Mouse (Mus musculus): Measurements from ENCODE around the gene Tcp11l2. TPM values are rescaled to one million over a fixed set of nuclear protein-coding genes. Genes with fewer than 3 reads are reported as not detected.

The Tcp11l2 gene
- polyA plus RNA-seq, 1 experiment from 2014 or later = 22.1 TPM

DNA sequence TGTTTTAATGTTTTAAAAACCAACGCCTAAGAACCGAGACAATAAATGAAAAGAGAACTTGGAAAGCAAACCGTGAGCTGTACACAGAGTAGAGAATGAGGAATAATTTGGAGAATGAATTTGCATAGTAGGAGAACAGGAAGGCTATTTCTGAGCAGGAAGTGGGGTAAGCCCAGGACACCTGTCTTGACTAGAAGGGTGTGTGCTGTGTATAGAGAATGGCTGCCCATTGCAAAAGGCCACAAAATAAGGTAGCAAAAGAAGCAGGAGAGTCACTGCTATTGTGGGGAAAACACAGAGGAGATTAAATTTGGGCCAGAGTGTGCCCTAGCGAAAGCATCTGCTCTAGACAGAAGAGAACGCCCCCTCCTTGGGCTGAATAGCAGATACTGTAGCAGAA, 41.0 kb upstream of the Tcp11l2 start:
- no peaks in the 10 kb centered on the region for H3K27me3 ChIP-seq (ENCODE audit: control insufficient read depth, insufficient read depth, low read length)
- no peaks in the 10 kb centered on the region for H3K9me3 ChIP-seq (ENCODE audit: control insufficient read depth, low read length)
- H3K36me3 ChIP-seq (replicated peaks; ENCODE audit: control insufficient read depth, insufficient read depth) = no peaks in the 10 kb centered on the region
- ATAC-seq (ENCODE audit: low FRiP score) (no peak), DNase-seq (ENCODE audit: low spot score) (no peak)
- H3K27ac ChIP-seq = no peak overlapping the region
- no peak overlapping the region for H3K4me3 ChIP-seq (replicated peaks; ENCODE audit: low read length)
- H3K9ac ChIP-seq = no peak overlapping the region
- peaks cover 24% of the 10 kb centered on the region for H3K4me1 ChIP-seq (replicated peaks; ENCODE audit: control insufficient read depth, insufficient read depth, low read length)
- no peak overlapping the region for H3K4me2 ChIP-seq (replicated peaks)
- WGBS = 78% methylated on average over 5 of the region's 5 CpGs

DNA sequence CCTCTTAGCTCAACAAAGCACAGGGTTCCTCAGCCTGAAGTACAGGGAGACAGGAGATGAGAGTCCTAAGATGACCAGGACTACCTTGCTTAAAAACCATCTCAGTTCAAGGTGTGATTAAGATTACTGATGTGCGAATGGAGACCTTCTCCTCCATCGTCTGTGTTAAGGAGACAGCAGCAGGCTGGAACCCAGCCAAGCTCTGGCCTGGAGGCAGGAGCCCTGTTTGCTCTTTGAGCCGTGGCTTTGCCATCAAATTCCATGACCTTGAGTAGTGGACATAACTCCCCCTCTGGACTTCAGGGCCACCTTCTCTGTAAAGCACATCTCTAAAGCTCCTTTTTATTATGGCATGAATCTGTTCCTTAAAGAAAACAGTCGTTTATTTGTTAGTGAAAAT, 40.6 kb upstream of the Tcp11l2 start:
- H3K4me2 ChIP-seq (replicated peaks) = no peak overlapping the region
- no peaks in the 10 kb centered on the region for H3K36me3 ChIP-seq (replicated peaks; ENCODE audit: control insufficient read depth, insufficient read depth)
- DNase-seq (ENCODE audit: low spot score) (no peak), ATAC-seq (ENCODE audit: low FRiP score) (no peak)
- H3K27me3 ChIP-seq (ENCODE audit: control insufficient read depth, insufficient read depth, low read length) = no peaks in the 10 kb centered on the region
- no peak overlapping the region for H3K27ac ChIP-seq
- H3K4me3 ChIP-seq (replicated peaks; ENCODE audit: low read length) = no peak overlapping the region
- WGBS = 50% methylated on average over 4 of the region's 4 CpGs
- H3K9me3 ChIP-seq (ENCODE audit: control insufficient read depth, low read length) = no peaks in the 10 kb centered on the region
- peaks cover 20% of the 10 kb centered on the region for H3K4me1 ChIP-seq (replicated peaks; ENCODE audit: control insufficient read depth, insufficient read depth, low read length)
- H3K9ac ChIP-seq = no peak overlapping the region

GRCm38 (mm10) chr10:84539651-84540050, 36.8 kb upstream of the Tcp11l2 start:
- H3K27ac ChIP-seq = no peak overlapping the region
- H3K4me1 ChIP-seq (replicated peaks; ENCODE audit: control insufficient read depth, insufficient read depth, low read length) = no peaks in the 10 kb centered on the region
- no peak for ATAC-seq (ENCODE audit: low FRiP score)
- 92% methylated on average over 6 of the region's 6 CpGs for WGBS
- no peak overlapping the region for H3K4me2 ChIP-seq (replicated peaks)
- no peaks in the 10 kb centered on the region for H3K9me3 ChIP-seq (ENCODE audit: control insufficient read depth, low read length)
- H3K36me3 ChIP-seq (replicated peaks; ENCODE audit: control insufficient read depth, insufficient read depth) = no peaks in the 10 kb centered on the region
- H3K4me3 ChIP-seq (replicated peaks; ENCODE audit: low read length) = no peak overlapping the region
- no peaks in the 10 kb centered on the region for H3K27me3 ChIP-seq (ENCODE audit: control insufficient read depth, insufficient read depth, low read length)
- H3K9ac ChIP-seq = no peak overlapping the region
- no peak for DNase-seq (ENCODE audit: low spot score)

DNA sequence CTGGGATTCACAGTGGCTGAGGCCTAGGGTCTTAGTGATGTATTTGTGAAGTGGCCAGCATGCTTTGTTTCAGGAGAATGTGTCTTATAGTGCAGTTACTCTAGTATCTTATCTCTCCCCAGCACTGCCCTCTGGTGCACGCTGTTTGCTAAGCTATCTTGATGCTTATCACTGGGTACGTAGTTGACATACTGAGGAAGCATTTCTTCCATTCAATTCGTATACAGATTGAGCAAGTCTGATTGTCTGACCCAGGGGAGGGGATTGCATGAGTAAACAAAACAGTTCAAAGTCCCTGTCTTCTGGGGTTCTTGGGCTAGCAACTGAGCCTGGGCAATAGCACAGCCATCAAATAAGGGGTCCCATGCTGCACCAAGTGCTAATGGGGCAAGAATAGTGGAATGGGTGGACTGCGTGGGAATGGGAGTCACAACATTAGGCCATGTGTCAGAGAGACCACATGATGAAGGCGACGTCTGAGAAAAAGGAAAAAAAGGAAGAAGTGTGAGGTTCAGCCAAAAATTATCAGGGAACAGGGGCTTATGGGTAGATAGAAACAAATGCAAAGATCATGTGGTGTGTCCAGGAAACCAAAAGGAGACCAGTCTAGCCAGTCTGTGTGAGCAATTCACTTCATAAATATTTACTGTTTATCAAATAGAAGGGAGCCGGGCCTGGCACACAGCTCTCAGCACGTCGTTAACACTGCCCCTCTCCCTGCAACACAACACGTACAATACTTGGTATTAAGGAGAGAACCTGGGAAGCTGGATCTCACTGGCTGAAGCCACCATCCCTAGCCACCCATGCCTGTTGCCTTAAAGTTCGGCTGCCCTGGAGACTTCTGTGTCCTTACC, 33.4 kb upstream of the Tcp11l2 start:
- no peaks in the 10 kb centered on the region for H3K36me3 ChIP-seq (replicated peaks; ENCODE audit: control insufficient read depth, insufficient read depth)
- DNase-seq (ENCODE audit: low spot score) (no peak), ATAC-seq (ENCODE audit: low FRiP score) (no peak)
- H3K9ac ChIP-seq = no peak overlapping the region
- no peaks in the 10 kb centered on the region for H3K9me3 ChIP-seq (ENCODE audit: control insufficient read depth, low read length)
- H3K4me1 ChIP-seq (replicated peaks; ENCODE audit: control insufficient read depth, insufficient read depth, low read length) = no peaks in the 10 kb centered on the region
- no peak overlapping the region for H3K27ac ChIP-seq
- no peak overlapping the region for H3K4me2 ChIP-seq (replicated peaks)
- no peaks in the 10 kb centered on the region for H3K27me3 ChIP-seq (ENCODE audit: control insufficient read depth, insufficient read depth, low read length)
- no peak overlapping the region for H3K4me3 ChIP-seq (replicated peaks; ENCODE audit: low read length)
- 77% methylated on average over 11 of the region's 11 CpGs for WGBS

GRCm38 (mm10) chr10:84544841-84545610, 31.4 kb upstream of the Tcp11l2 start:
- Histone ChIP-seq H3K4me1 (replicated peaks; ENCODE audit: control insufficient read depth, insufficient read depth, low read length) (no peaks in the 10 kb centered on the region), H3K4me3 (replicated peaks; ENCODE audit: low read length) (no peak overlapping the region), H3K9me3 (ENCODE audit: control insufficient read depth, low read length) (no peaks in the 10 kb centered on the region), H3K36me3 (replicated peaks; ENCODE audit: control insufficient read depth, insufficient read depth) (no peaks in the 10 kb centered on the region), H3K9ac (no peak overlapping the region), H3K27me3 (ENCODE audit: control insufficient read depth, insufficient read depth, low read length) (no peaks in the 10 kb centered on the region), H3K4me2 (replicated peaks) (no peak overlapping the region), H3K27ac (no peak overlapping the region)
- DNase-seq (ENCODE audit: low spot score) (no peak), ATAC-seq (ENCODE audit: low FRiP score) (no peak)
- WGBS = 75% methylated on average over 7 of the region's 7 CpGs

DNA sequence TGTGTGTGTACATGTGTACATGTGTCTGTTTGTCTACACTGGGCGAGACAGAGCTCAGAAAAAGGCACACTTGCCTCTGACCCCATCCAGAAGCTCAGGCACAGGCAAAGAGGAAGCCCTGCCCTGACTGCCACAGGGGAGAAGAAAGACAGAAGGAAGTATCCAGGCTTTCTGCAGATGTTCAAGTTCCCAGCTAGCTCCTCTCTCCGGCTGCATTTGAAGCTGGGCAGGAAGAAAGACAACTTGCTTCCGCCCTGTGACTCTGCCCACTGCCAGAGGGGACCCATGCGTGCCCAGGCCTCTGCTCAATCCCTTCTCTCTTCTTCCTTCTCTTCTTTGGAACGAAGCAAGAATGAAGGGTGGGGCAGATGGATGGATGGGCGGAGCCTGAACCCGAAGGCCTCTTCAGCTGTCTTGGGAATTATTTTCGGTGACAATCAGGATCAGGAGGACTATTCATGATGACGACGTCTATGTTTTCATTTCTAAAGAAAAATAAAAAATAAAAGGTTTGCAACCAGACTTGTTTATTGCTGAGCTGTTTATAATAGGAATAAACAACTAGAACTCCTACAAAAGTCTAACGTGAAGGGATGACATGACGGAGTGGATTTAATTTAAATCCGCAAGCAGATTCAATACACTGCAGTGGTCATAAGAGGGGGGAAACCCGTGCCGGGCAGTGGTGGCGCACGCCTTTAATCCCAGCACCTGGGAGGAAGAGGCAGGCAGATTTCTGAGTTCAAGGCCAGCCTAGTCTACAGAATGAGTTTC, 27.1 kb upstream of the Tcp11l2 start:
- 77% methylated on average over 17 of the region's 17 CpGs for WGBS
- no peak overlapping the region for H3K4me3 ChIP-seq (replicated peaks; ENCODE audit: low read length)
- H3K36me3 ChIP-seq (replicated peaks; ENCODE audit: control insufficient read depth, insufficient read depth) = no peaks in the 10 kb centered on the region
- no peaks in the 10 kb centered on the region for H3K27me3 ChIP-seq (ENCODE audit: control insufficient read depth, insufficient read depth, low read length)
- no peak for ATAC-seq (ENCODE audit: low FRiP score)
- DNase-seq (ENCODE audit: low spot score) = no peak
- H3K9ac ChIP-seq = no peak overlapping the region
- no peak overlapping the region for H3K27ac ChIP-seq
- H3K9me3 ChIP-seq (ENCODE audit: control insufficient read depth, low read length) = no peaks in the 10 kb centered on the region
- H3K4me1 ChIP-seq (replicated peaks; ENCODE audit: control insufficient read depth, insufficient read depth, low read length) = no peaks in the 10 kb centered on the region
- no peak overlapping the region for H3K4me2 ChIP-seq (replicated peaks)

GRCm38 (mm10) chr10:84549920-84550293, 26.5 kb upstream of the Tcp11l2 start:
- Histone ChIP-seq H3K4me2 (replicated peaks) (no peak overlapping the region), H3K36me3 (replicated peaks; ENCODE audit: control insufficient read depth, insufficient read depth) (no peaks in the 10 kb centered on the region), H3K27ac (no peak overlapping the region), H3K4me1 (replicated peaks; ENCODE audit: control insufficient read depth, insufficient read depth, low read length) (no peaks in the 10 kb centered on the region), H3K27me3 (ENCODE audit: control insufficient read depth, insufficient read depth, low read length) (no peaks in the 10 kb centered on the region), H3K9ac (no peak overlapping the region), H3K4me3 (replicated peaks; ENCODE audit: low read length) (no peak overlapping the region), H3K9me3 (ENCODE audit: control insufficient read depth, low read length) (no peaks in the 10 kb centered on the region)
- no peak for ATAC-seq (ENCODE audit: low FRiP score)
- 84% methylated on average over 9 of the region's 10 CpGs for WGBS
- no peak for DNase-seq (ENCODE audit: low spot score)

DNA sequence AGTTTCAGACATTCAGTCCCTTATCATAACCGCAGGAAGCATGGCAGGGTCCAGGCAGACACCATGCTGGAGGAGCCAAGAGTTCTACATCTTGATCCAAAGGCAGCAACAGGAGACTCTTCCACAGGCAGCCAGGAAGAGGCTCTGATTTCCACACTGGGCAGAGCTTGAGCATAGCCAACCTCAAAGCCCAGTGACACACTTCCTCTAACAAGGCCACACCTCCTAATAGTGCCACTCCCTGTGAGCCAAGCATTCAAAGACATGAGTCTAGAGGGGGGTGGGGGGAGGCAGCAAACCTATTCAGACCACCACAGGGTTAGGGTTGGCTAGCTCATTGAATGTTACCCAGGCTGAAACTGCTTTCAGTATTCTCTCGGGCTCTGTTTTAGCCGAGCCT, 24.6 kb upstream of the Tcp11l2 start:
- no peak overlapping the region for H3K9ac ChIP-seq
- no peaks in the 10 kb centered on the region for H3K36me3 ChIP-seq (replicated peaks; ENCODE audit: control insufficient read depth, insufficient read depth)
- DNase-seq (ENCODE audit: low spot score) (no peak), ATAC-seq (ENCODE audit: low FRiP score) (no peak)
- H3K4me3 ChIP-seq (replicated peaks; ENCODE audit: low read length) = no peak overlapping the region
- 88% methylated on average over 3 of the region's 3 CpGs for WGBS
- no peaks in the 10 kb centered on the region for H3K9me3 ChIP-seq (ENCODE audit: control insufficient read depth, low read length)
- no peak overlapping the region for H3K4me2 ChIP-seq (replicated peaks)
- H3K27ac ChIP-seq = no peak overlapping the region
- H3K4me1 ChIP-seq (replicated peaks; ENCODE audit: control insufficient read depth, insufficient read depth, low read length) = no peaks in the 10 kb centered on the region
- no peaks in the 10 kb centered on the region for H3K27me3 ChIP-seq (ENCODE audit: control insufficient read depth, insufficient read depth, low read length)

GRCm38 (mm10) chr10:84552477-84552876, 23.9 kb upstream of the Tcp11l2 start:
- Histone ChIP-seq H3K27ac (no peak overlapping the region), H3K4me2 (replicated peaks) (no peak overlapping the region), H3K36me3 (replicated peaks; ENCODE audit: control insufficient read depth, insufficient read depth) (no peaks in the 10 kb centered on the region)

More at GRCm38 (mm10) chr10:84552477-84552876, 23.9 kb upstream of the Tcp11l2 start:
- Histone ChIP-seq H3K4me3 (replicated peaks; ENCODE audit: low read length) (no peak overlapping the region), H3K27me3 (ENCODE audit: control insufficient read depth, insufficient read depth, low read length) (no peaks in the 10 kb centered on the region), H3K9me3 (ENCODE audit: control insufficient read depth, low read length) (no peaks in the 10 kb centered on the region), H3K9ac (no peak overlapping the region), H3K4me1 (replicated peaks; ENCODE audit: control insufficient read depth, insufficient read depth, low read length) (no peaks in the 10 kb centered on the region)
- DNase-seq (ENCODE audit: low spot score) = no peak
- 90% methylated on average over 2 of the region's 2 CpGs for WGBS
- ATAC-seq (ENCODE audit: low FRiP score) = no peak
